Mouse (Mus musculus) forebrain, embryonic 16.5 days (tissue): Measurements from ENCODE around the gene Pcsk2. TPM values are rescaled to one million over a fixed set of nuclear protein-coding genes. Genes with fewer than 3 reads are reported as not detected.

Experiments used
- ATAC-seq: fragments of 200-750 bp; cut with Nextera tagmentation; 2 replicates; pipeline ENCODE4 v1.8.0; 2017; ENCODE audit warnings: mild to moderate bottlenecking, moderate library complexity
- H3K27ac ChIP-seq: fragments of 300-500 bp; sonication (generic); 2 replicates; pipeline ENCODE4 v1.5.1; 2014; ENCODE audit warnings: low read length, control low read depth
- H3K27me3 ChIP-seq: fragments of 300-500 bp; sonication (generic); replicated peaks from 2 replicates; pipeline ENCODE4 v1.6.1; 2014; ENCODE audit warnings: low read length; ENCODE audit not compliant: control insufficient read depth, insufficient read depth
- H3K36me3 ChIP-seq: fragments of 300-500 bp; sonication (generic); 2 replicates; pipeline ENCODE4 v1.6.1; 2014; ENCODE audit not compliant: control insufficient read depth, insufficient read depth
- H3K4me1 ChIP-seq: fragments of 300-500 bp; sonication (generic); replicated peaks from 2 replicates; pipeline ENCODE4 v1.6.1; 2014; ENCODE audit warnings: low read length; ENCODE audit not compliant: control insufficient read depth, insufficient read depth
- H3K4me2 ChIP-seq: fragments of 300-500 bp; sonication (generic); 2 replicates; pipeline ENCODE4 v1.6.1; 2014; ENCODE audit warnings: mild to moderate bottlenecking, low read length, control low read depth
- H3K4me3 ChIP-seq: fragments of 300-500 bp; sonication (generic); replicated peaks from 2 replicates; pipeline ENCODE4 v1.5.1; 2014; ENCODE audit warnings: mild to moderate bottlenecking, low read length, control low read depth
- H3K9ac ChIP-seq: fragments of 300-500 bp; sonication (generic); replicated peaks from 2 replicates; pipeline ENCODE4 v1.6.1; 2014; ENCODE audit warnings: low read depth, low read length, control low read depth
- H3K9me3 ChIP-seq: fragments of 300-500 bp; sonication (generic); 2 replicates; pipeline ENCODE4 v1.6.1; 2016; ENCODE audit warnings: low read length; ENCODE audit not compliant: control insufficient read depth
- WGBS: fragments of 180-500 bp; shearing (Covaris S2); extraction: QIAGEN DNeasy Blood & Tissue Kit; methylation state at CpG from one replicate; pipeline ENCODE4 v1.1.7; 2014; 5-methylcytosine and 5-hydroxymethylcytosine counted together
- polyA plus RNA-seq: library from polyadenylated mRNA; unstranded; fragments of >200 nt; fragmentation: Nextera tagmentation; extraction: Ambion mirVana; gene quantifications from 2 replicates; pipeline ENCODE4 v1.2.1, GENCODE M21; 2015

Pcsk2 gene
- polyA plus RNA-seq, 1 experiment from 2014 or later, result 12.5 TPM

DNA sequence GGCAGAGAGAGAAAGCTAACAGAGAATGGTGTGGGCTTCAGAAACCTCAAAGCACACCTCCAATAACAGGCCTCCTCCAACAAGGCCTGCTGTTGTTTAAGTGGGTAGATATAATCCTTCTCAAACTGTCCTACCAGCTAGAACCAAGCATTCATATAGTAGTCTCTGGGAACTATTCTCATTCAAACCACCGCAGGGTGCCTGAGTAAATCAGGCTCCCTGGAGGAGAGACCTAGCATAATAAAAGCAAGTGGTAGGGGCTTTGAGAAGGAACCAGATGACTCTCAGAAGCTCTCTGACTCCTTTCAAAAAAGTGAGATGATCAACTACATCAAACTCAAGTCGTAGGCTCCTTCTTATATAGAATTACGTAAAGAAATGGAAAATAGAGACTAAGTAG is 75.0 kb downstream of the Pcsk2 start:
- no peaks in the 10 kb centered on the region for H3K36me3 ChIP-seq
- no peaks in the 10 kb centered on the region for H3K9me3 ChIP-seq

DNA sequence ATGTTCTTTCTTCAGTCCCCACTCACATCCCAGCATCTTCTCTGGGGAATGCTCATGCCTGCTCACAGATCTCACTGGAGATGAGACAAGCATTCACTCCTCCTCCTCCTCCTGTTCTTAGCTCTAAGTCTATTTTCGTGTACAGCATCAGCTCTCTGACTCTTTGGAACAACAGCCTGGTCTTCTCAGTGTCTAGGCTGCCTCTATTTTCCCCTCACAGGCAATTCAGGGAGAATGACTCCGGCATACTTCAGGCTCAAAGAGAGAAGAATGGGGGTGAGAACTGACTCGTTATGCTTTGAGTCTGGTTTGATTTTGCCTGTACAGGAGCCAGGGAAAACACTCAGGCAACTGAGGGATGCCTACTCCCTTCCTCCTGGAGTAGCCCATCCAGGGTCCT is 78.0 kb downstream of the Pcsk2 start:
- ATAC-seq, result no peak
- H3K9me3 ChIP-seq, result no peaks in the 10 kb centered on the region
- no peak overlapping the region for H3K9ac ChIP-seq
- no peak overlapping the region for H3K4me3 ChIP-seq
- H3K27me3 ChIP-seq, result no peaks in the 10 kb centered on the region
- WGBS, result 40% methylated on average over 3 of the region's 3 CpGs
- no peak overlapping the region for H3K27ac ChIP-seq
- H3K36me3 ChIP-seq, result no peaks in the 10 kb centered on the region
- H3K4me2 ChIP-seq, result no peak overlapping the region
- H3K4me1 ChIP-seq, result no peaks in the 10 kb centered on the region

More for the DNA sequence above, 75.0 kb downstream of the Pcsk2 start:
- H3K4me1 ChIP-seq, result no peaks in the 10 kb centered on the region
- H3K9ac ChIP-seq, result no peak overlapping the region
- H3K4me2 ChIP-seq, result no peak overlapping the region
- H3K27ac ChIP-seq, result no peak overlapping the region
- no peak overlapping the region for H3K4me3 ChIP-seq
- H3K27me3 ChIP-seq, result no peaks in the 10 kb centered on the region
- WGBS, result 51% methylated on average over 3 of the region's 3 CpGs
- ATAC-seq, result no peak

DNA sequence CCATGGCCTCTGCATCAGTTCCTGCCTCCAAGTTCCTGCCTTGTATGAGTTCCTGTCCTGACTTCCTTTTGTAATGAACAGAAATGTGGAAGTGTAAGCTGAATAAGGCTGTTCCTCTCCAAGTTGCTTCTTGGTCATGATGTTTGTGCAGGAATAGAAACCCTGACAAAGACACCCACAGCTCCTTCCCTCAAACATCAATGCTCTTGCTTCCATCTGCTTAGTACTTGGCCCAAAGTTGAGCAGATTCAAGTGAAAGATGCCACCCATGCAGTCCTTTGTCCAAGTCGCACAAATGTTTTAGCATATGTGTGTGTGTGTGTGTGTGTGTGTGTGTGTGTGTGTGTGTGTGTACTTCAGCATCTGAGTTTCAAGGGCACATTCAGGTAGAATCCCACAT is 97.3 kb downstream of the Pcsk2 start:
- no peak for ATAC-seq
- WGBS, result 90% methylated on average over 1 of the region's 1 CpGs

DNA sequence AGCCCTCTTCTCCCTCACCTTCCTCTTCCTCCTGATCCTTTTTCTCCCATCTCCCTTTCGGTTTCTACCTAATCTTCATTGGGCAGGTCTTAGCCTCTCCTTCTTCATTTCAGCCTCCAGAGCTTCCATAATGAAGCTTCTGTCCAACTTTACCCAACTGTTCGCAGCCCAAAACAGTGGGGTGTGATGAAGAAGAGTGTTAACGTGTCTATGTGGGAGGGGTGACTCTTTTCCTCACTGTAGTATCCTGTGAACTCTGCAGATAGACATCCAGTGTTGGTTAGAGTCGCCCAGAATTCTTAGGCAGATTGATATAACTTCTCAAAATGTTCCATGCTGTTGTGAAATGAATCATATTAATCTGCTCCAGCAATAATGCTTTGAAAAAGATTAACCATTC is 98.4 kb downstream of the Pcsk2 start:
- 85% methylated on average over 4 of the region's 4 CpGs for WGBS
- ATAC-seq, result no peak
- Histone ChIP-seq H3K9me3 (no peaks in the 10 kb centered on the region), H3K9ac (no peak overlapping the region), H3K4me1 (no peaks in the 10 kb centered on the region), H3K36me3 (no peaks in the 10 kb centered on the region), H3K4me3 (no peak overlapping the region), H3K27me3 (no peaks in the 10 kb centered on the region), H3K27ac (no peak overlapping the region), H3K4me2 (no peak overlapping the region)

More for the DNA sequence above, 97.3 kb downstream of the Pcsk2 start:
- H3K36me3 ChIP-seq, result no peaks in the 10 kb centered on the region
- no peaks in the 10 kb centered on the region for H3K27me3 ChIP-seq
- no peak overlapping the region for H3K27ac ChIP-seq
- H3K4me3 ChIP-seq, result no peak overlapping the region
- no peak overlapping the region for H3K4me2 ChIP-seq
- H3K9me3 ChIP-seq, result no peaks in the 10 kb centered on the region
- H3K4me1 ChIP-seq, result no peaks in the 10 kb centered on the region
- H3K9ac ChIP-seq, result no peak overlapping the region

DNA sequence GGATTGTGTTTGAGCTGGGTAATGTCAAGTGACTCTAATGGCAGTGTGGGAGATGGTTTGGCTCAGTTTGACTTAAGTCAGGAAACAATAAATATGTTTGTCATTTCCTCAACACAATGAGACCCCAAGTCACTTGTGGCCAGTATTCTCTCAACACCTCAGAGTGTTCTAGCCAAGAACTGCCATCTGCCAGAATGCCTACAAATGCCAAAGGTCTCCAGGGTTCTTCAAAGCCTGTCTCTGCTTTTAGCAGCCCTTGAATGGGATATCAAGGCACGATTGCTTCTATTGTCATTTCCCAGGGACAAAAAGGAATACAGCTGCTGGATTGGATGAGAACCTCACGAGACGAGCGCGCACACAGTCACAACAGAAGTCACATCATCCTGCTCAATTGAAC is 100.0 kb downstream of the Pcsk2 start:
- WGBS, result 70% methylated on average over 5 of the region's 5 CpGs
- no peak for ATAC-seq

DNA sequence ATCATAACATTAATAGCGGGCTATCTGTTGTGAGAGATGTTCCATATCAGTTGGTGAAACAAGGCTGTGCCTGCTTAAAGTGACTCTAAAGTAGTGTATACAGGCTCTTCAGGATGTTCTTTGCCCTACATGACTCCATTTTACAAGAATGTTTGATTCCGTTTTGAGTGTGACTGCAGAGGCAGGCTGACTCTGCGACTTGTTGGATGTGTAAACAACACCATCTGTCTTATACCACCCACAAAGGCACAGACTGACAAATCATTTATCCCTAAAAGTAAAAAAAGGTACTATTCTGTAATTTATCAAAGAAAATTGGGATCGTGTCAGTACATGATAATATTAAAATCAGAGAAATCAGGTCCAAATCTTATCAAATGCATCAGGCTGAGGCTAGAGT is 108.7 kb downstream of the Pcsk2 start:
- Histone ChIP-seq H3K9ac (no peak overlapping the region), H3K4me3 (no peak overlapping the region), H3K27ac (no peak overlapping the region), H3K4me2 (no peak overlapping the region), H3K36me3 (no peaks in the 10 kb centered on the region), H3K27me3 (no peaks in the 10 kb centered on the region), H3K9me3 (no peaks in the 10 kb centered on the region), H3K4me1 (no peaks in the 10 kb centered on the region)
- 84% methylated on average over 4 of the region's 4 CpGs for WGBS
- ATAC-seq, result no peak

More for the DNA sequence above, 100.0 kb downstream of the Pcsk2 start:
- Histone ChIP-seq H3K4me1 (no peaks in the 10 kb centered on the region), H3K4me3 (no peak overlapping the region), H3K36me3 (no peaks in the 10 kb centered on the region), H3K9me3 (no peaks in the 10 kb centered on the region), H3K9ac (no peak overlapping the region), H3K27ac (no peak overlapping the region), H3K27me3 (no peaks in the 10 kb centered on the region), H3K4me2 (no peak overlapping the region)

DNA sequence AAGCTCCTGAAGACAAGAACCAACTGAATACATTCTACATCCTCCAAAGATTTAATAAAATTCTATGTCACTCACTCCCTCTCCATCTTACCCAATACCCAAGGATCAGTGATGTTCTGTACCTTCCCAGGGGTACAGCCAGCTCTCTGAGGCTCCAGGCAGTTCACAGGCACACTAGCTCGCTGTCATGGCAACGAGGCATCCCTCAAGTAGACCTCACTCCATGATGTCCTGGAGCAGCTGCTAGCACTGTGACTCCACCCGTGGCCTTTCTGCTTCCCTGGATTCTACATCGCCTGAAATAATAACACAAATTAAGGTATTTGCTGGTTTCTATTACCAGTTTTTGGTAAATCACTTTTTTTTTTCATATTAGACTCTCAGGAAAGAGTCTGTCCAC is 111.0 kb downstream of the Pcsk2 start:
- ATAC-seq, result no peak
- Histone ChIP-seq H3K36me3 (no peaks in the 10 kb centered on the region), H3K4me3 (no peak overlapping the region), H3K9me3 (no peaks in the 10 kb centered on the region), H3K4me2 (no peak overlapping the region), H3K9ac (no peak overlapping the region), H3K4me1 (no peaks in the 10 kb centered on the region), H3K27ac (no peak overlapping the region), H3K27me3 (no peaks in the 10 kb centered on the region)
- WGBS, result 58% methylated on average over 4 of the region's 4 CpGs

DNA sequence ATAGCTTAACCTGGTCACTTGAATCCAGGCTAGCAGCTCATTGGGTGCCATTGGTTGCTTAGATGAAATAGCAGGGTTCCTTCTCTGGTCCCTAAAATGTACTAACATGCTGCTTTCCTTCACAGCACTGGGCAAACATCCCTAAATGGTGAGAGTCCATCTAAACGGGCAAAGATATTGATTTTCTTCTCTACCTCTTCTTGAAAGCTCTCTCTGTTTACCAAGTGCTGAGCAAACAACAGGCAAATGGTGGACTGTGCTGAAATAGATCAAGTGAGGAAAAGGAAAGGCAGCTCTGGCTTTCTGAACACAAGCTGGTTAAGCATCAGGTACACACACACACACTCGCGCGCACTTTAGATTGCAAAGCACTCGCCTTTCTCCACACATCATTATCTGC is 120.8 kb downstream of the Pcsk2 start:
- no peaks in the 10 kb centered on the region for H3K9me3 ChIP-seq
- WGBS, result 90% methylated on average over 5 of the region's 5 CpGs
- H3K4me1 ChIP-seq, result no peaks in the 10 kb centered on the region
- no peak overlapping the region for H3K9ac ChIP-seq
- no peaks in the 10 kb centered on the region for H3K36me3 ChIP-seq
- H3K27ac ChIP-seq, result no peak overlapping the region
- ATAC-seq, result no peak
- no peak overlapping the region for H3K4me2 ChIP-seq
- no peaks in the 10 kb centered on the region for H3K27me3 ChIP-seq
- H3K4me3 ChIP-seq, result no peak overlapping the region

DNA sequence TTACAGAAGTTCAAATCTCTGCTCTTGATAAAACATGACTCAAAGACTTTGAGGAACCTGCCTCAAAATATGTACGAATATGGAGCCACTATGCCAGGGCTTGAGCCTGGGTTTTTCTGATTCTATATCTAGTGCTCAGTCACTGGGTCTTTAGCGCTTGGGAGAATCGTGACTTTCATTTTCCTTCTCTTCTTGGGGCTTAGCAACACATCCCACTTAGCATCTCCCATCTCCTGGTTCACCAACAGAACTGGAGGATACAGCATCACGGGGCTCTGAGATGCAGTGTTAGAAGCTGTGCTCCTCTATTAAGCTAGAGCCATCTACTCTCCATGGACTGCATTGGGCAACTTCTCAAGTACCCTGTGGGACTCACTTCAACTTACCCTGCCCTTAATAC is 131.9 kb downstream of the Pcsk2 start:
- no peaks in the 10 kb centered on the region for H3K27me3 ChIP-seq
- no peak overlapping the region for H3K4me2 ChIP-seq
- 94% methylated on average over 4 of the region's 4 CpGs for WGBS
- no peak overlapping the region for H3K9ac ChIP-seq
- H3K36me3 ChIP-seq, result no peaks in the 10 kb centered on the region
- no peaks in the 10 kb centered on the region for H3K4me1 ChIP-seq
- H3K4me3 ChIP-seq, result no peak overlapping the region
- H3K27ac ChIP-seq, result no peak overlapping the region
- no peak for ATAC-seq
- no peaks in the 10 kb centered on the region for H3K9me3 ChIP-seq

DNA sequence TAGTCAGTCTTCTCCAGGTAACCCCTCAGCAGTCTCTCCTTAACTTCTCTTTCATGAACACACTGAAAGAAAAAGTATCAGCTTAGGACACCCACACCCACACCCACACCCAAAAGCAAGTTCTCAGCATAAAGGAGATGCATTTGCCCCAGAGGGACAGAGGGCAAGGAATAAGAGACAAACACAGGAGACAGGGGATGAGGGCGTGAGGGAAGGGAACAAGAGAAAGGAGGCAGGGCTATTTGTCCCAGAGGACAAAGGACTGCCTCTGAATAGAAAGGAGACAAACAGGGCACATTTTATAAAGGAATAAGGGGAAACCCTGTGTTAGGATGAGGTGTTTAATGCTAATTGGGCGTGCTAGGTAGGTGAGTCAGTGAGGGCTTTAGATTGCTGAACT is 133.6 kb downstream of the Pcsk2 start:
- no peak for ATAC-seq
- 23% methylated on average over 2 of the region's 2 CpGs for WGBS
- Histone ChIP-seq H3K27me3 (no peaks in the 10 kb centered on the region), H3K9ac (no peak overlapping the region), H3K36me3 (no peaks in the 10 kb centered on the region), H3K27ac (no peak overlapping the region), H3K4me3 (no peak overlapping the region), H3K4me2 (no peak overlapping the region), H3K4me1 (no peaks in the 10 kb centered on the region), H3K9me3 (no peaks in the 10 kb centered on the region)
